Mouse (Mus musculus): ENCODE measurements around the gene Phf24. TPM values are rescaled to one million over a fixed set of nuclear protein-coding genes. Genes with fewer than 3 reads are reported as not detected.
A peak's percentile ranks its signal among the peaks of the same experiment; 100 is the strongest.

Gene Phf24
- total and polyA plus RNA-seq, 3 experiments: not detected

DNA sequence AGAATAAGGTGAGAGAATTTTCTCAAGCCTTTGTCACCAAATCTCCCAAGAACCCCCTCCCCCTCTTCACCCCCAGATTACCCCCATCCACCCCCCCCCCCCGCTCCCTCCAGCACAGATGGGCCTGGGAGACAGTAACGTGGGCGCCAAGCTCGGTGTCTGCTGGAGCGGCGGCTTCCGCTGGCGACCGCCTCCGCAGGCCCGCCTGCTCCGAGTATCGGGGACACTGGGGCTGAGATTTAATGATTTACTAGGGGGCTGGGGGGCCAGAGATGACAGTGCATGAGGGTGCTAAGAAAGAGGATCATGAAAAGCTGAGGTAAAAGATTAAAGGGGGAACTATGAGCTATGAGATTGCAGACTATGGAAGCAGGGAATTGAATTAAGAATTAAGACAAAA, 32.1 kb downstream of the Phf24 start:
- peaks cover 8 to 45% of the 10 kb centered on the region in 2 experiments; a peak in 3 of 4 replicates for H3K4me1 ChIP-seq (ENCODE audit: control insufficient read depth in 1 of 2, insufficient read depth in 2 of 2)
- no peak for TF ChIP-seq ZKSCAN1 (IDR thresholded peaks at IDR 0.05; ENCODE audit: borderline replicate concordance, low read depth, low read length)
- H3K79me2 ChIP-seq (replicated peaks; ENCODE audit: control insufficient read depth, extremely low read depth, insufficient read depth, poor library complexity, severe bottlenecking): no peaks in the 10 kb centered on the region
- H3K27ac ChIP-seq (ENCODE audit: insufficient read depth, low read depth): no peak overlapping the region
- no peak overlapping the region for H3K4me2 ChIP-seq (ENCODE audit: insufficient read depth, low read depth, poor library complexity, severe bottlenecking)
- H3K27me3 ChIP-seq (replicated peaks): peaks cover 45% of the 10 kb centered on the region
- in situ Hi-C loops (cut with MboI; ENCODE audit: low pct_ligation_motif_present, low pct_unique_long_range_greater_than_20kb, low sequenced_read_pairs): no loop called here
- H3K9ac ChIP-seq (ENCODE audit: insufficient read depth, low read depth): no peak overlapping the region
- no peak overlapping the region for H3K4me3 ChIP-seq (replicated peaks in 1 of 3; ENCODE audit: low read depth in 2 of 3, low read length in 2 of 3, poor library complexity in 1 of 3)
- no peaks in the 10 kb centered on the region for H3K9me3 ChIP-seq (replicated peaks; ENCODE audit: low read length)
- no peak for DNase-seq (ENCODE audit: extremely low read depth)
- dilution Hi-C loops (cut with MboI; ENCODE audit: extremely low pct_ligation_motif_present, extremely low pct_unique_long_range_greater_than_20kb, low sequenced_read_pairs): no loop called here
- H3K36me3 ChIP-seq (replicated peaks in 1 of 2; ENCODE audit: control insufficient read depth in 1 of 2, insufficient read depth in 1 of 2, low read length in 1 of 2): peaks cover 0 to 3% of the 10 kb centered on the region in 2 experiments

DNA sequence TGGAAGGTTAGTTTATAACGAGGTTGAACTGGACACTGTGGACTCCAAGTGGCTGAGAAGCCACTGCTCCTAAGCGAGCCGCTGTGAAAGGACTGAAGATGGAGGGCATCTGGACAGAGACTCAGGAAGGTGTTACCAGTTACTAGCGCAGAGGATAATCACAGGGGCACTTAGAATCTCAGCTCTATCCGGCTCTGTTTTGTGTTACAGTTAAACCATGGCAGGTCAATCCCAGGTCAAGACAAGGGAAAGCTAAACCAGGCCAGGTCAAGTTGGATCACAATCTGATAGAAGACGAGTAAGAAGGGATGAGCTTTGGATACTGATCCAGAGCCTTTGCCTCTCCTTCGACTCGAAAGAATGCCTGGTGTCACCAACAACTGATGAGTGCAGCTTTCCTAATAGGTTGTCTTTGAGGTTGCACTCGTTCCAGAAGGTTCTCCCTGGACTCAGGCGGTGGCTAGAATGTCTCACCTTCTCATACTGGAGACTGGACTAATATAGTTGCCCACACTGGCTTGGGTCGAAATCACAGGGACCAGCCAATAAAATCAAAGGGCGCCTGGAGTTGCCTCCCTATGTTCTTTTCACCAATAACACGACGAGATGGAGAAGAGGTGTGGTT, 32.7 kb downstream of the Phf24 start:
- no peaks in the 10 kb centered on the region for H3K9me3 ChIP-seq (replicated peaks; ENCODE audit: low read length)
- in situ Hi-C loops (cut with MboI; ENCODE audit: low pct_ligation_motif_present, low pct_unique_long_range_greater_than_20kb, low sequenced_read_pairs) (no loop called here), dilution Hi-C loops (cut with MboI; ENCODE audit: extremely low pct_ligation_motif_present, extremely low pct_unique_long_range_greater_than_20kb, low sequenced_read_pairs) (no loop called here)
- no peak for DNase-seq (ENCODE audit: extremely low read depth)
- 0 out of 2 replicates have a peak overlapping the region, but pooled peaks have one; percentile 19 for H3K9ac ChIP-seq (ENCODE audit: insufficient read depth, low read depth)
- H3K27me3 ChIP-seq (replicated peaks): peaks cover 39% of the 10 kb centered on the region
- no peak for TF ChIP-seq NRF1 (IDR thresholded peaks at IDR 0.05; ENCODE audit: low read depth, low read length)
- no peak for TF ChIP-seq MAX (IDR thresholded peaks at IDR 0.05; ENCODE audit: low read length)
- no peak for TF ChIP-seq ZMIZ1 (IDR thresholded peaks at IDR 0.05; ENCODE audit: low read depth, low read length)
- no peak for TF ChIP-seq MXI1 (IDR thresholded peaks at IDR 0.05; ENCODE audit: low read depth, low read length)
- no peak for TF ChIP-seq USF1 (IDR thresholded peaks at IDR 0.05; ENCODE audit: low read depth, low read length)
- TF ChIP-seq HCFC1 (IDR thresholded peaks at IDR 0.05; ENCODE audit: low read depth, low read length): no peak
- TF ChIP-seq PAX5 (IDR thresholded peaks at IDR 0.05; ENCODE audit: low read length): no peak
- TF ChIP-seq POLR2A (IDR thresholded peaks at IDR 0.05; ENCODE audit: low read depth, low read length): peak; percentile 33; the same call in 1 of the 2 replicates
- no peak for TF ChIP-seq RAD21 (IDR thresholded peaks at IDR 0.05; ENCODE audit: low read depth, low read length)
- TF ChIP-seq E2F4 (IDR thresholded peaks at IDR 0.05; ENCODE audit: insufficient replicate concordance, low read depth, low read length): 0 out of 2 replicates have a peak, but pooled peaks have one; percentile 9
- no peak for TF ChIP-seq MAZ (IDR thresholded peaks at IDR 0.05; ENCODE audit: low read depth, low read length)
- H3K27ac ChIP-seq (ENCODE audit: insufficient read depth, low read depth): no peak overlapping the region
- H3K36me3 ChIP-seq (replicated peaks in 1 of 2; ENCODE audit: control insufficient read depth in 1 of 2, insufficient read depth in 1 of 2, low read length in 1 of 2): peaks cover 0 to 3% of the 10 kb centered on the region in 2 experiments
- H3K4me1 ChIP-seq (ENCODE audit: control insufficient read depth in 1 of 2, insufficient read depth in 2 of 2): peaks cover 8 to 51% of the 10 kb centered on the region in 2 experiments
- H3K4me2 ChIP-seq (ENCODE audit: insufficient read depth, low read depth, poor library complexity, severe bottlenecking): peak overlapping the region; percentile 57
- peak overlapping the region in 2 of 3 experiments; percentile 41 to 68 for H3K4me3 ChIP-seq (replicated peaks in 1 of 3; ENCODE audit: low read depth in 2 of 3, low read length in 2 of 3, poor library complexity in 1 of 3)
- H3K79me2 ChIP-seq (replicated peaks; ENCODE audit: control insufficient read depth, extremely low read depth, insufficient read depth, poor library complexity, severe bottlenecking): no peaks in the 10 kb centered on the region

- H3K27me3 ChIP-seq (replicated peaks): peaks cover 34% of the 10 kb centered on the region
- dilution Hi-C loops (cut with MboI; ENCODE audit: extremely low pct_ligation_motif_present, extremely low pct_unique_long_range_greater_than_20kb, low sequenced_read_pairs) (no loop called here), in situ Hi-C loops (cut with MboI; ENCODE audit: low pct_ligation_motif_present, low pct_unique_long_range_greater_than_20kb, low sequenced_read_pairs) (no loop called here)
- H3K27ac ChIP-seq (ENCODE audit: insufficient read depth, low read depth): no peak within 1 kb of the TSS
- peaks cover 0 to 4% of the 10 kb centered on the region in 2 experiments for H3K36me3 ChIP-seq (replicated peaks in 1 of 2; ENCODE audit: control insufficient read depth in 1 of 2, insufficient read depth in 1 of 2, low read length in 1 of 2)
- H3K4me2 ChIP-seq (ENCODE audit: insufficient read depth, low read depth, poor library complexity, severe bottlenecking): peak within 1 kb of the TSS; percentile 65
- no peaks in the 10 kb centered on the region for H3K9me3 ChIP-seq (replicated peaks; ENCODE audit: low read length)
- peak; percentile 96 for DNase-seq (ENCODE audit: extremely low read depth)
- H3K4me1 ChIP-seq (ENCODE audit: control insufficient read depth in 1 of 2, insufficient read depth in 2 of 2): peaks cover 8 to 56% of the 10 kb centered on the region in 2 experiments
- peak within 1 kb of the TSS; percentile 80 for H3K9ac ChIP-seq (ENCODE audit: insufficient read depth, low read depth)
- H3K4me3 ChIP-seq (replicated peaks in 1 of 3; ENCODE audit: low read depth in 2 of 3, low read length in 2 of 3, poor library complexity in 1 of 3): peak within 1 kb of the TSS; percentile 57 to 74 (median 68)
- H3K79me2 ChIP-seq (replicated peaks; ENCODE audit: control insufficient read depth, extremely low read depth, insufficient read depth, poor library complexity, severe bottlenecking): no peaks in the 10 kb centered on the region
- TF ChIP-seq ELF1 (IDR thresholded peaks at IDR 0.05; ENCODE audit: low read depth, low read length) (peak; percentile 57), BHLHE40 (IDR thresholded peaks at IDR 0.05; ENCODE audit: low read depth, low read length) (peak; percentile 70), SIN3A (IDR thresholded peaks at IDR 0.05; ENCODE audit: low read length) (peak; percentile 65; the same call in 1 of the 2 replicates), MYC (IDR thresholded peaks at IDR 0.05; ENCODE audit: low read depth, low read length) (no peak), MXI1 (IDR thresholded peaks at IDR 0.05; ENCODE audit: low read depth, low read length) (peak; percentile 79), RCOR1 (conservative IDR thresholded peaks at IDR 0.05; ENCODE audit: low read depth, low read length) (no peak), KAT2A (IDR thresholded peaks at IDR 0.05; ENCODE audit: insufficient replicate concordance, low read length) (no peak), MAZ (IDR thresholded peaks at IDR 0.05; ENCODE audit: low read depth, low read length) (peak; percentile 26; the same call in 1 of the 2 replicates), ZNF384 (IDR thresholded peaks at IDR 0.05; ENCODE audit: low read depth, low read length) (no peak), ZKSCAN1 (IDR thresholded peaks at IDR 0.05; ENCODE audit: borderline replicate concordance, low read depth, low read length) (no peak), HCFC1 (IDR thresholded peaks at IDR 0.05; ENCODE audit: low read depth, low read length) (peak; percentile 50; the same call in 1 of the 2 replicates), UBTF (IDR thresholded peaks at IDR 0.05; ENCODE audit: low read depth, low read length) (0 out of 2 replicates have a peak, but pooled peaks have one; percentile 42), NRF1 (IDR thresholded peaks at IDR 0.05; ENCODE audit: low read depth, low read length) (peak; percentile 70), TBP (conservative IDR thresholded peaks at IDR 0.05; ENCODE audit: low read depth, low read length) (no peak), MAFK (IDR thresholded peaks at IDR 0.05; ENCODE audit: insufficient replicate concordance, low read length) (no peak), CHD2 (IDR thresholded peaks at IDR 0.05; ENCODE audit: low read length) (peak; percentile 97), USF1 (IDR thresholded peaks at IDR 0.05; ENCODE audit: low read depth, low read length) (peak; percentile 4; the same call in 1 of the 2 replicates), NELFE (IDR thresholded peaks at IDR 0.05; ENCODE audit: low read depth, low read length) (peak; percentile 28; the same call in 1 of the 2 replicates)
Measured at GRCm38 (mm10) chr4:42949676-42950051, 33.2 kb downstream of the Phf24 start, which contains the start of gene Dnajb5. Gene Dnajb5, plus strand, starts transcription at chr4:42949814.

All from CH12.LX (cell line).